Mouse (Mus musculus) kidney, embryonic 14.5 days (tissue): ENCODE results near the gene Fam129a. TPM values are rescaled to one million over a fixed set of nuclear protein-coding genes. Genes with fewer than 3 reads are reported as not detected.
"Not testable (repeated sequence)": the region's sequence is repeated elsewhere in the genome, so short reads cannot be mapped to it uniquely, and the experiment has no call there.

ENCODE experiments used
- ATAC-seq: fragments of 200-750 bp; cut with Nextera tagmentation; 2 replicates; pipeline ENCODE4 v1.8.0; 2017; ENCODE audit warnings: moderate number of reproducible peaks, mild to moderate bottlenecking, moderate TSS enrichment, moderate library complexity; ENCODE audit not compliant: low FRiP score, low TSS enrichment
- H3K27ac ChIP-seq: fragments of 300-500 bp; sonication (generic); 2 replicates; pipeline ENCODE4 v1.5.1; 2014; ENCODE audit warnings: low read depth, mild to moderate bottlenecking, low read length, moderate library complexity, mixed read lengths
- H3K27me3 ChIP-seq: fragments of 300-500 bp; sonication (generic); 2 replicates; pipeline ENCODE4 v1.6.1; 2014; ENCODE audit warnings: mild to moderate bottlenecking, low read length; ENCODE audit not compliant: control insufficient read depth, insufficient read depth
- H3K36me3 ChIP-seq: fragments of 300-500 bp; sonication (generic); 2 replicates; pipeline ENCODE4 v1.6.1; 2014; ENCODE audit warnings: low read length, mixed read lengths; ENCODE audit not compliant: control insufficient read depth, insufficient read depth
- H3K4me1 ChIP-seq: fragments of 300-500 bp; sonication (generic); 2 replicates; pipeline ENCODE4 v1.6.1; 2014; ENCODE audit warnings: low read length, mixed read lengths; ENCODE audit not compliant: control insufficient read depth, insufficient read depth
- H3K4me2 ChIP-seq: fragments of 300-500 bp; sonication (generic); replicated peaks from 2 replicates; pipeline ENCODE4 v1.6.1; 2014; ENCODE audit warnings: low read depth, mild to moderate bottlenecking, low read length
- H3K4me3 ChIP-seq: fragments of 300-500 bp; sonication (generic); 2 replicates; pipeline ENCODE4 v1.5.1; 2014; ENCODE audit warnings: mild to moderate bottlenecking, low read length
- H3K9ac ChIP-seq: fragments of 300-500 bp; sonication (generic); 2 replicates; pipeline ENCODE4 v1.6.1; 2014; ENCODE audit warnings: low read depth, mild to moderate bottlenecking, low read length, moderate library complexity
- H3K9me3 ChIP-seq: fragments of 300-500 bp; sonication (generic); 2 replicates; pipeline ENCODE4 v1.6.1; 2016; ENCODE audit warnings: low read length; ENCODE audit not compliant: control insufficient read depth
- WGBS: fragments of 180-500 bp; shearing (Covaris S2); extraction: QIAGEN DNeasy Blood & Tissue Kit; methylation state at CpG from one replicate; pipeline ENCODE4 v1.1.7; 2014; 5-methylcytosine and 5-hydroxymethylcytosine counted together
- polyA plus RNA-seq: library from polyadenylated mRNA; unstranded; fragments of >200 nt; fragmentation: Nextera tagmentation; extraction: Ambion mirVana; gene quantifications from 2 replicates; pipeline ENCODE4 v1.2.1, GENCODE M21; 2014

Gene Fam129a
- polyA plus RNA-seq, 1 experiment from 2014 or later: 5.9 TPM

- no peak overlapping the region for H3K9ac ChIP-seq
- no peak overlapping the region for H3K4me3 ChIP-seq
- 57% methylated on average over 12 of the region's 12 CpGs for WGBS
- no peaks in the 10 kb centered on the region for H3K4me1 ChIP-seq
- ATAC-seq: peak; percentile 39; the same call in 1 of the 2 replicates
- H3K36me3 ChIP-seq: no peaks in the 10 kb centered on the region
- no peaks in the 10 kb centered on the region for H3K27me3 ChIP-seq
- H3K9me3 ChIP-seq: no peaks in the 10 kb centered on the region
- no peak overlapping the region for H3K4me2 ChIP-seq
- H3K27ac ChIP-seq: no peak overlapping the region
Measured at GRCm38 (mm10) chr1:151595600-151596299, 24.8 kb downstream of the Fam129a start.

DNA sequence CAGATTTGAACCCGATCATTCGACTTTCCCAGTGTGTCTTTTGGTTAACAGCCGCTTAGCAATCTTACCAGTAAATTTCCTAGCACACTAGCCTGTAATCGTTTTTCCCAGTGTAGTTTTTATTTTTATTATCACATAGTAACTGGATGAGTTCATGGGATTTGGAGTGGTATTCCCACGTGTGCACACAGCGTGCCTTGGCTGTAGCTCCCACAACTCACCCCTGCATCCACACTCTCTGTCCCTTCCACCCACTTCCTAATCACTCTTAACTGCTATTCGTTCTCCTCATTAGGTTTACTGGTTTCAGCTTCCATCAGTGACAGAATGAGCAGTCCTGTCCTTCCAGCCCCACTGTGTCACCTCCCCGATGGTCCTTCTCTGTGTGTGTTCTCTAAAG, 25.6 kb downstream of the Fam129a start:
- no peaks in the 10 kb centered on the region for H3K27me3 ChIP-seq
- no peaks in the 10 kb centered on the region for H3K36me3 ChIP-seq
- no peak overlapping the region for H3K9ac ChIP-seq
- no peak overlapping the region for H3K4me3 ChIP-seq
- 54% methylated on average over 8 of the region's 8 CpGs for WGBS
- ATAC-seq: no peak
- H3K4me1 ChIP-seq: no peaks in the 10 kb centered on the region
- no peak overlapping the region for H3K4me2 ChIP-seq
- H3K9me3 ChIP-seq: no peaks in the 10 kb centered on the region
- H3K27ac ChIP-seq: no peak overlapping the region

DNA sequence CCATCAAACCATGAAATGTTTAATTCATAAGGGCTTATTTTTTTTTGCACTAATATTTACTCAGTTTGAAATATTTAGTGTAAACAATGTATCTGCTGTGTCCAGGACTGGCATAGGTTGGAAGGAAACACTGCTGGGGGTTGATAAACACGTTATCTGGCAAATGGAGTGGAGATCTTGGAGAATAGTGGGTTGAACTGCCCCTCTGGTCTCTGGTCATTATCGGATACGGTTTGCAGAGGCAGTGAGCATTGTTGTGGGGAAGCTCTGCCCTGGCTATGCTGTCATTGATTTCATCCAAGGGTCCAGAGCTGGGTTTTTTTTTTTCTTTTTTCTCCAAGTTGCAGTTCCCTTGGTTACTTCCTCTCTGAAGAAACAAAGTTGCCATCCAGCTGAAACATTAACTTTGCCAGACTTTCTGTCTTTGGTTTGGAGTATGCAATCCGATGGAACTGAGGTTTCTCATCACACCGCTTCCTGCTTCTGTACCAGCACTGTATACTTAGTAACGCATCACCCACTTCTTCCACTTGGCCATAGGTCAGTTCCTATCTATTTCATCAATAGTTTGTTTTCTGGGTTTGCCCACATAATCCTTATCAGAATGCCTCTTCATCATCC, 26.8 kb downstream of the Fam129a start:
- Histone ChIP-seq H3K4me3 (no peak overlapping the region), H3K27ac (no peak overlapping the region), H3K27me3 (no peaks in the 10 kb centered on the region), H3K9me3 (no peaks in the 10 kb centered on the region), H3K4me1 (no peaks in the 10 kb centered on the region), H3K36me3 (no peaks in the 10 kb centered on the region), H3K9ac (no peak overlapping the region), H3K4me2 (no peak overlapping the region)
- no peak for ATAC-seq
- 83% methylated on average over 6 of the region's 6 CpGs for WGBS

DNA sequence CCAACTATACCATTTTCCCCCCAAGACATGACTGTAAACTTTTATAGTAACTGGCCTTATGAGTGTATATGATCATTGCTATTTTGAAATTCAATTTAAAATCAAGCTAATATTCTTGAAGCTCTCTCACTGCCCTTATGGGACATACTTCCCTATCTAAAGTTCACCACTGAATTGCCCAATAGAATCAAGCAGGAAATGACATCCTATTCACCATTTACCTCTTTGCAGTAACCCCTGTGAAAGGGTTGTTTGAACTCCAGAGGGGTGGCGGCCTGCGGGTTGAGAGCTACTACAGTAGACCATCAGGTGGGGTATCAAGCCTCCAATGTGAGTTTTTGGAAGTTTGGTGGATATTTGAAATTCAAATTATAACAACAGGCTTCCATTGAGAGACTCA, 27.9 kb downstream of the Fam129a start:
- no peak for ATAC-seq
- Histone ChIP-seq H3K4me3 (no peak overlapping the region), H3K27me3 (no peaks in the 10 kb centered on the region), H3K9ac (no peak overlapping the region), H3K4me1 (no peaks in the 10 kb centered on the region), H3K4me2 (no peak overlapping the region), H3K36me3 (no peaks in the 10 kb centered on the region), H3K27ac (no peak overlapping the region), H3K9me3 (no peaks in the 10 kb centered on the region)
- 92% methylated on average over 2 of the region's 2 CpGs for WGBS

- Histone ChIP-seq H3K27ac (no peak overlapping the region), H3K36me3 (no peaks in the 10 kb centered on the region), H3K4me3 (no peak overlapping the region), H3K4me2 (no peak overlapping the region), H3K9ac (no peak overlapping the region), H3K4me1 (no peaks in the 10 kb centered on the region), H3K9me3 (no peaks in the 10 kb centered on the region), H3K27me3 (no peaks in the 10 kb centered on the region)
- WGBS: 80% methylated on average over 2 of the region's 2 CpGs
- ATAC-seq: no peak
Measured at GRCm38 (mm10) chr1:151604328-151604727, 33.3 kb downstream of the Fam129a start.

GRCm38 (mm10) chr1:151607957-151608356, 37.0 kb downstream of the Fam129a start:
- 60% methylated on average over 3 of the region's 3 CpGs for whole genome bisulfite sequencing
- H3K9ac ChIP-seq: not testable (repeated sequence)

GRCm38 (mm10) chr1:151610621-151611020, 39.6 kb downstream of the Fam129a start:
- Histone ChIP-seq H3K4me1 (no peaks in the 10 kb centered on the region), H3K27ac (no peak overlapping the region)
- ATAC-seq: no peak

More at GRCm38 (mm10) chr1:151607957-151608356, 37.0 kb downstream of the Fam129a start:
- not testable (repeated sequence) for H3K4me3 ChIP-seq, H3K36me3 ChIP-seq, H3K27ac ChIP-seq, H3K4me2 ChIP-seq, ATAC-seq, H3K4me1 ChIP-seq, H3K27me3 ChIP-seq, H3K9me3 ChIP-seq

DNA sequence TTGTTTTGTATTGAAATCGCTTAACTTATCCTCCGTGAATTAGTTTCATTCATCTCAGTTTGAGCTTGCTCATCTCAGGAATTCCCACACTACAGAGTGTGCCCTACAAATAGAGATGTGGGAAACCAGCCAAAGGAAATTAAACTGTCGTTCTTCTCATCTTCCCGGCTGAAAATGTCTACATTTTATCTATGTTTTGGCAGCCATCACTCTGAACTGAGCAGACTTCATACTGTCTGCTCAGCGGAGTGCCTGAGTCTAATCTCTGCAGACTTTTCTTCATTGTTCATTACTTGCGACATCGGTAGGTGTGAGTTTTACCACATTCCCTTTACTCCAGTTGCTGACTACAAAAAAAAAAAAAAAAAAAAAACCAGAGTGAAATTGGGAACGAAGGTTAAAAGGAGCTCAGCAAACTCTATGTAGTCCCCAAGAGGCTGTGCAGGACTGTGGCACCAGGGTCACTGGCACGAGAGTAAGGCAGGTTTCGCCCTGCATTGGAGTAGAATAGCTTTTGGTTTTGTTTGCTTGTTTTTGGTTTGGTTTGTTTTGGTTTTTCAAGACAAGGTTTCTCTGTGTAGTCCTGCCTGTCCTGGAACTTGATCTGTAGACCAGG, 43.4 kb downstream of the Fam129a start:
- Histone ChIP-seq H3K9ac (no peak overlapping the region), H3K4me2 (no peak overlapping the region)
- 59% methylated on average over 10 of the region's 10 CpGs for WGBS

More at GRCm38 (mm10) chr1:151610621-151611020, 39.6 kb downstream of the Fam129a start:
- Histone ChIP-seq H3K4me2 (no peak overlapping the region), H3K9me3 (no peaks in the 10 kb centered on the region), H3K36me3 (no peaks in the 10 kb centered on the region), H3K4me3 (no peak overlapping the region), H3K9ac (no peak overlapping the region), H3K27me3 (no peaks in the 10 kb centered on the region)

DNA sequence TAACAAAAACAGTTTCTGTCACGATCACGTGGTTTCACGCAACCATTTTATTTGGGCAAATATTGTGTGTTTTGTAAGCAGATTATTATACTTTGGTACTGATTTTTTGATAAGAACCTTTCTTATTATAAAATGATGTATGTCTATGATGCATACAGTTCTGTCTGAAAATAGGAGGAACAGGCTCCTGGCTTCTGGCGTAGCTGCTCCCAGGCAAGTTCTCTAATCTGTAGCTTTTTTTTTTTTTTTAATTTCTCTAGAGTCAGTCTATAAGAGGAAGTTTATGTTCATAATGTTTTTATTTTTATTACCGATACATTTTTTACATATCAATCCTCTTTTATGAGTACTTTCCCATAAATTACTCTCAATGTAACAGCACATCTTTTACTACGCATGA, 44.6 kb downstream of the Fam129a start:
- H3K27me3 ChIP-seq: no peaks in the 10 kb centered on the region
- H3K9ac ChIP-seq: no peak overlapping the region
- no peak overlapping the region for H3K4me2 ChIP-seq
- 89% methylated on average over 6 of the region's 6 CpGs for WGBS
- H3K9me3 ChIP-seq: no peaks in the 10 kb centered on the region
- ATAC-seq: no peak
- no peaks in the 10 kb centered on the region for H3K36me3 ChIP-seq
- H3K27ac ChIP-seq: no peak overlapping the region
- H3K4me3 ChIP-seq: no peak overlapping the region
- H3K4me1 ChIP-seq: 0 out of 2 replicates have a peak, but pooled peaks cover 7% of the 10 kb centered on the region

More for the DNA sequence above, 43.4 kb downstream of the Fam129a start:
- no peaks in the 10 kb centered on the region for H3K36me3 ChIP-seq
- no peak overlapping the region for H3K4me3 ChIP-seq
- no peak for ATAC-seq
- H3K9me3 ChIP-seq: no peaks in the 10 kb centered on the region
- 0 out of 2 replicates have a peak, but pooled peaks cover 6% of the 10 kb centered on the region for H3K4me1 ChIP-seq
- H3K27ac ChIP-seq: no peak overlapping the region
- H3K27me3 ChIP-seq: no peaks in the 10 kb centered on the region
